Mouse (Mus musculus) kidney, embryonic 14.5 days (tissue): ENCODE data around the gene Gm49383. TPM values are rescaled to one million over a fixed set of nuclear protein-coding genes. Genes with fewer than 3 reads are reported as not detected.

Experiments
- ATAC-seq: fragments of 200-750 bp; cut with Nextera tagmentation; 2 replicates; pipeline ENCODE4 v1.8.0; 2017; ENCODE audit warnings: moderate number of reproducible peaks, mild to moderate bottlenecking, moderate TSS enrichment, moderate library complexity; ENCODE audit not compliant: low FRiP score, low TSS enrichment
- H3K27ac ChIP-seq: fragments of 300-500 bp; sonication (generic); 2 replicates; pipeline ENCODE4 v1.5.1; 2014; ENCODE audit warnings: low read depth, mild to moderate bottlenecking, low read length, moderate library complexity, mixed read lengths
- H3K27me3 ChIP-seq: fragments of 300-500 bp; sonication (generic); 2 replicates; pipeline ENCODE4 v1.6.1; 2014; ENCODE audit warnings: mild to moderate bottlenecking, low read length; ENCODE audit not compliant: control insufficient read depth, insufficient read depth
- H3K36me3 ChIP-seq: fragments of 300-500 bp; sonication (generic); 2 replicates; pipeline ENCODE4 v1.6.1; 2014; ENCODE audit warnings: low read length, mixed read lengths; ENCODE audit not compliant: control insufficient read depth, insufficient read depth
- H3K4me1 ChIP-seq: fragments of 300-500 bp; sonication (generic); 2 replicates; pipeline ENCODE4 v1.6.1; 2014; ENCODE audit warnings: low read length, mixed read lengths; ENCODE audit not compliant: control insufficient read depth, insufficient read depth
- H3K4me2 ChIP-seq: fragments of 300-500 bp; sonication (generic); replicated peaks from 2 replicates; pipeline ENCODE4 v1.6.1; 2014; ENCODE audit warnings: low read depth, mild to moderate bottlenecking, low read length
- H3K4me3 ChIP-seq: fragments of 300-500 bp; sonication (generic); 2 replicates; pipeline ENCODE4 v1.5.1; 2014; ENCODE audit warnings: mild to moderate bottlenecking, low read length
- H3K9ac ChIP-seq: fragments of 300-500 bp; sonication (generic); 2 replicates; pipeline ENCODE4 v1.6.1; 2014; ENCODE audit warnings: low read depth, mild to moderate bottlenecking, low read length, moderate library complexity
- H3K9me3 ChIP-seq: fragments of 300-500 bp; sonication (generic); 2 replicates; pipeline ENCODE4 v1.6.1; 2016; ENCODE audit warnings: low read length; ENCODE audit not compliant: control insufficient read depth
- WGBS: fragments of 180-500 bp; shearing (Covaris S2); extraction: QIAGEN DNeasy Blood & Tissue Kit; methylation state at CpG from one replicate; pipeline ENCODE4 v1.1.7; 2014; 5-methylcytosine and 5-hydroxymethylcytosine counted together
- polyA plus RNA-seq: library from polyadenylated mRNA; unstranded; fragments of >200 nt; fragmentation: Nextera tagmentation; extraction: Ambion mirVana; gene quantifications from 2 replicates; pipeline ENCODE4 v1.2.1, GENCODE M21; 2014

Gene Gm49383
- 33.4 and 37.1 TPM in 2 replicates for polyA plus RNA-seq

DNA sequence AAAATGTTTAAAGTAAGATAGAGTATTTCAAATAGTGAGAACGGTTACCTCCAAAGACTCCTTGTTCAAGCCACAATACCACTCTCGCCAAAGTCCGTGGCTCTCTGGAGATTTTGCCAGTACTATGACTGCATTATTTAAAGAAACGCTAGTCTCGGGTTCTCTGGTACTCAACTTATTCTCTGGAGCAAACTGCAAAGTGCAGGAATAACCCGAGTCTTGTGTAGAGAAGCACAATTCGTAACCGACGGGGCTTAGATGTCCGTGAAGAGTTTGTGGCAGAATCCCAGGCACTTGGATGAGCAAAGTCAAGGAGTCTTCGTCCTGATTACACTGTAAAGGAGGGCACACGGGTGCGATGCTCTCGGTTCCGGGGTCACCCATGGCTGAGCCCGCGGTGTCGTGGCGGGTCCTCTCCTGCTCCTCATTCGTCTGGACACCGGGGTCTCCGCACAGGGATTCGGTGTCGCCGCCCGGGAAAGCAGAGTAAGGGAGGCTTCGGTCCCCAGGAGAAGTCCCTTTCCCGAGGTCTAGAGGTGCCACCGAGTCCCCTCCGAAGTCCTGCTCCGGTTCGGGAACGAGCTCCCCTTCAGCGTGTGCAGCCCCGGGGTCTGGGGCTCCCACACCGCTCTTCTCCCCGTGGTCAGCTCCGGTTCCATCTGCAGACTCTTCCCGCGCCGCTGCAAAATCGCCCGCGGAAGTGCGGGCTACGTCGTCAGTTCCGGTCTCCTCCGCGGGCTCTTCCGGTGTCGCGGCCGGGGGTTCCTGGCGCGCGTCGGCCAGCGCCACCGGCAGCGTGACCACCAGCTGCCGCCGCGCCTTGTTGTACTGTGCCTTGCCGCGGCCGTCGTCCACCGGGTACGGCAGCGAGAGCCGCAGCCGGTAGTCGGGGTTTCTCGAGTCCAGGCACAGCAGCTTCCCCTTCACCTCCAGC, at the start of gene Gm49383:
Gene Gm49383 (minus strand): TSS at position 661 of the 934 bp plus-strand sequence.
- ATAC-seq, result peak; percentile 79
- Histone ChIP-seq H3K36me3 (peaks cover 30% of the 10 kb centered on the region), H3K4me3 (peak within 1 kb of the TSS; percentile 73), H3K4me1 (peaks cover 21% of the 10 kb centered on the region), H3K27ac (peak within 1 kb of the TSS; percentile 45; the same call in 1 of the 2 replicates), H3K9me3 (no peaks in the 10 kb centered on the region), H3K27me3 (no peaks in the 10 kb centered on the region), H3K9ac (peak within 1 kb of the TSS; percentile 77), H3K4me2 (peak within 1 kb of the TSS; percentile 82)
- under 1% methylated on average over 75 of the region's 75 CpGs for WGBS

DNA sequence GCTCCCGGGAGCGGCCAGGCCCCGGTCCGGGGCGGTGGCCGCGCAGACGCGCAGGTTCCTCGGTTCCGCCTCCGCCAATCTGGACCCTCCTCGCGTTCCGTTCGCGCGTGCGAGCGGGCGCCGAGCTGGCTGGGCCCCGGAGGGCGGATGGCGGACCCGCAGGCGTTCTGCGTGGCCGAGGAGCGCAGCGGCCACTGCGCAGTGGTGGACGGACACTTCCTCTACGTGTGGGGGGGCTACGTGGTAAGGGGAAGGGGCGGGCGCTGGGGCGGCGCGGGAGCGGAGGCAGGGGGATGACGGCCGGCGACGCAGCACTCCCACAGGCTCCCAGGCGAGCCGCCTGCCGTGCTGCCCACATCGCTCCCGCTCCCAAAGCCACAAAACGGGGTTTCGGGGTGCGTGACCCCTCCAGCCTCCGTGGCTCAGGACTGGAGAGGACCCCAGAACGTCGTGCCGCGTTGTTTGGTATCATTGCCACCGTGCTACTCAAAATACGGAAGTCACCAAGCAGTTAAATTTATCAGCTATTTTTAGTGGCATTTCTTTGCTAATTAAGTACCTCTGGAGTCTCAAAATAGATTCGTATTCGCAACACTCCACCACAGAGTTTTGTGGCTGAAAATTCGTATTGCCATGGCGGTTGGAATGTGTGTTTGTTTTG, 45.0 kb upstream of the Gm49383 start:
- no peaks in the 10 kb centered on the region for H3K36me3 ChIP-seq
- peak overlapping the region; percentile 70 for H3K4me3 ChIP-seq
- H3K4me2 ChIP-seq, result peak overlapping the region; percentile 65
- ATAC-seq, result peak; percentile 97
- H3K4me1 ChIP-seq, result peaks cover 9% of the 10 kb centered on the region; the same call in 1 of the 2 replicates
- H3K9me3 ChIP-seq, result no peaks in the 10 kb centered on the region
- H3K9ac ChIP-seq, result peak overlapping the region; percentile 85
- 1% methylated on average over 57 of the region's 64 CpGs for WGBS
- no peaks in the 10 kb centered on the region for H3K27me3 ChIP-seq
- peak overlapping the region; percentile 64; the same call in 1 of the 2 replicates for H3K27ac ChIP-seq

DNA sequence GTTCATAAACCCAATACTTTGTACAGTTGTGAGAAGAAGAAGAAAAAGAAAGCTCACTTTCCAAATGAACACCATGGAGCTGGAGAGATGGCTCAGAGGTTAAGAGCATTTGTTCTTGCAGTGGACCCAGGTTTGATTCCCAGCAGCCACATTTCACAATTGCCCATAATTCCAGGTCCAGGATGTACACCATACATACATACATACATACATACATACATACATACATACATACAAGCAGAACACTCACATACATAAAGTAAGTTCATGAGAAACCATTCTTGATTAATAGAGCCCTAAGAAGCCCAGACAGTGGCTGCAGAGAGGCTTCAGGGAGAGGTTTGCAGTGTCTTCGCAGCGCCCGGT, 44.5 kb upstream of the Gm49383 start:
- H3K9ac ChIP-seq, result peak overlapping the region; percentile 85
- peaks cover 9% of the 10 kb centered on the region; the same call in 1 of the 2 replicates for H3K4me1 ChIP-seq
- H3K27ac ChIP-seq, result peak overlapping the region; percentile 64; the same call in 1 of the 2 replicates
- 0% methylated on average over 3 of the region's 3 CpGs for WGBS
- H3K4me3 ChIP-seq, result peak overlapping the region; percentile 70
- H3K27me3 ChIP-seq, result no peaks in the 10 kb centered on the region
- ATAC-seq, result no peak; the same call in 1 of the 2 replicates
- no peaks in the 10 kb centered on the region for H3K9me3 ChIP-seq
- H3K4me2 ChIP-seq, result peak overlapping the region; percentile 65
- no peaks in the 10 kb centered on the region for H3K36me3 ChIP-seq

DNA sequence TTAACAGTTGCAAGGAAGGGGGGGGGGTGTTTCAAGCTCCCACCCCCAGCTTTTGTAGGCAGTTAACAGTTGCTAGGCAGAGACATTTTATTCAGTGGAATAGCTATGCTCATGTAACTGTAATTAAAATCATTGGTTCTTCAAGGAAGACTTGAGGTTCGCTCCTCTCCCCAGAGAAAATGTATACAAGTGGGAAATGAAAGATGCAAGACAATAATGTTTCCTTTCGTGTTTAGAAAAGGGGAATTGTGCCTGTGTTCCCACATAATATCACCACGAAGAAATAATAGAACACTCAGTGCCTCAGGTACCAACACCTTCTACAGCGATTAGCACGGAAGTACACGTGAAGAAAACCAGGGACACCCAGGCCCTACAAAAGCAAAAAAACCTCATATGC, 44.0 kb upstream of the Gm49383 start, which contains the start of gene Klhdc1:
Gene Klhdc1 (plus strand): TSS at position 301 of the 400 bp plus-strand sequence.
- Histone ChIP-seq H3K36me3 (no peaks in the 10 kb centered on the region), H3K9ac (peak within 1 kb of the TSS; percentile 85), H3K4me2 (peak within 1 kb of the TSS; percentile 65), H3K27me3 (no peaks in the 10 kb centered on the region), H3K9me3 (no peaks in the 10 kb centered on the region), H3K27ac (peak within 1 kb of the TSS; percentile 64; the same call in 1 of the 2 replicates), H3K4me1 (peaks cover 9% of the 10 kb centered on the region; the same call in 1 of the 2 replicates), H3K4me3 (peak within 1 kb of the TSS; percentile 70)
- 74% methylated on average over 6 of the region's 6 CpGs for WGBS
- no peak for ATAC-seq

DNA sequence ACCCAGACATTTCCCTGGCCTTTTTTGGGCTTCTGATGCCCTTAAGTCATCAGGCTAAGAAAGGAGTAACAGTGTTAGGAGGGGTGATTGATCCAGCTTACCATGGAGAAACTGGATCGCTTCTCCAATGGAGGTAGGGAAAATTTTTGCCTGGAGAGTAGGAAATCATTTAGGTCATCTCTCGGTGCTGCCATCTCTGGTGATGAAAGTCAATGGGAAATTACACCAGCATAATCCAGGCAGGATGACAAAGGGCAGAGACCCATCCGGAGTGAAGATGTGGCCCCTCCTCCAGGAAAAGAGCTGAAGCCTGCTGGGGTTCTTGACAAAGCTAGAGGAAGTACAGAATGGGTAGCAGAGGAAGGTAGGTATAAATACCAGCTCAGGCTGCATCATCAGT, 41.4 kb upstream of the Gm49383 start:
- no peak overlapping the region for H3K4me2 ChIP-seq
- H3K27ac ChIP-seq, result no peak overlapping the region
- H3K9me3 ChIP-seq, result no peaks in the 10 kb centered on the region
- H3K27me3 ChIP-seq, result no peaks in the 10 kb centered on the region
- H3K36me3 ChIP-seq, result no peaks in the 10 kb centered on the region
- no peak for ATAC-seq
- H3K4me1 ChIP-seq, result peaks cover 9% of the 10 kb centered on the region; the same call in 1 of the 2 replicates
- H3K9ac ChIP-seq, result no peak overlapping the region
- WGBS, result 46% methylated on average over 3 of the region's 3 CpGs
- H3K4me3 ChIP-seq, result no peak overlapping the region

DNA sequence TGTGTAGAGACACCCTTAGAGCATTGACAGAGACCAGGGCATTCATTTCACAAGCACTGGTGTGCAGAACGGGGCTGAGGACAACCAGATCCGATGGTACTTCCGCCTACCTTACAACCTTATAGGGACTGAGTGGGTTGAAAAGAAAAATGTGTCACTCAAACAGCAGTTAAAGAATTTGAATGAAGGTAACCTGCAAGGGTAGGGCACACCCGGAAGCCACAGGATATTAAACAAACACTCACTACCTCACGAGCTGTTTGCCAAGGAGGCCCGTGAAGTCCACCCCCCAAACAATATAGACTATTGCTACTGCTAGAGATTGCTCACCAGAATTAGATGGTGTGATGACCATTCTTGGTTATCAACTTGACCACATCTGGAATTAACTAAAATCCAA, 38.9 kb upstream of the Gm49383 start:
- H3K27me3 ChIP-seq, result no peaks in the 10 kb centered on the region
- no peak overlapping the region for H3K4me3 ChIP-seq
- H3K9ac ChIP-seq, result no peak overlapping the region
- no peaks in the 10 kb centered on the region for H3K36me3 ChIP-seq
- H3K4me2 ChIP-seq, result no peak overlapping the region
- peaks cover 3% of the 10 kb centered on the region; the same call in 1 of the 2 replicates for H3K4me1 ChIP-seq
- 90% methylated on average over 6 of the region's 6 CpGs for WGBS
- no peak for ATAC-seq
- no peaks in the 10 kb centered on the region for H3K9me3 ChIP-seq
- no peak overlapping the region for H3K27ac ChIP-seq

DNA sequence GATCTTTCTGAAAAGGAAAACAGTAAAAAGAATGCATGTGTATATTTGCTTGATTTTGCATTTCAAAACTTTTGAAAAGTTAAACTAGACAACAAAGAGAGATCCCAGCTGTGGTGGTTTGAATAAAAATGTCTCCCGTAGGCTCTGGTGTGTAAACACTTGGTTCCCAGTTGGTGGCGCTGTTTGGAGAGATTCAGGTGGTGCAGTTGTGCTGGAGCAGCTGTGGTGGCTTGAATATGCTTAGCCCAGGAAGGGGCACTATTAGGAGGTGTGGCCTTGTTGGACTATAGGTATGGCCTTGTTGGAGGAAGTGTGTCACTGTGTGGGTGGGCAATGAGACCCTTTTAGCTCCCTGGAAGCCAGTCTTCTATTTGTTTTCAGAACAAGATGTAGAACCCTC, 32.3 kb upstream of the Gm49383 start:
- Histone ChIP-seq H3K27me3 (no peaks in the 10 kb centered on the region), H3K4me2 (no peak overlapping the region), H3K9me3 (no peaks in the 10 kb centered on the region), H3K27ac (no peak overlapping the region), H3K4me1 (0 out of 2 replicates have a peak, but pooled peaks cover 5% of the 10 kb centered on the region), H3K9ac (no peak overlapping the region), H3K4me3 (no peak overlapping the region), H3K36me3 (peaks cover 12% of the 10 kb centered on the region; the same call in 1 of the 2 replicates)
- 77% methylated on average over 2 of the region's 2 CpGs for WGBS
- no peak for ATAC-seq

DNA sequence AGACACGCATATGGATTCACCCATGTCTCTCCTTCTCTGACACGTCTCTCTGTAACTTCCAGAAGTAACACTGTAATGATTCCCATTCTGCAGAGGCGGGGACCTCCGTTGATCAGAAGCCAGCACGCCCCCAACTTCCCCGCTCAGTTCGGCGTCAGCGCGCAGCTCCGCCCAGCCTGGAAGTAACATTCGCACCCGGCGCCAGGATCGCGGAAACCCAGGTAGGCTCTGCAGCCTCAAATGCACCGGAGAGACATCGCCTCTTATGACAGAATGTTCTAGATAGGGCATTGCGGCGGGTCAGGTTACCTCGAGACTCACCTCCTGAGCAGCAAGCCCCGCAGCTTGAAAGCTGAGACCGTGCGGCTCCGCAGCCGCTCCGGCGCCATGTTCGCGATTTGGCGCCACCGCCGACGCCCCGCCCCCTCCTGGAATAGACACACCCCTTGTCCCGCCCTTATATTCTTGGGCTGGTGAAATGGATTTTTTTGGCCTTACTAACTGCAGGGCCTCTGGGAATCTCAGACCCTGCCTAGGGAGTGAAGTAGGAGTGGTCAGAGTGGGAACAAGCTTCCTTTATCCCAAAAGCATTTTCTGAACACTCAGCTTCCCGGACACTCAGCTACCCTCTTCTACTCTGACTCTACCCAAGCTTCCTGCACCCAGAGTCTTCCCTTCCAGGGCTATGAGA, 31.0 kb upstream of the Gm49383 start, which contains the start of gene Pole2:
Gene Pole2 (minus strand): TSS at position 420 of the 691 bp plus-strand sequence.
- peaks cover 16% of the 10 kb centered on the region; the same call in 1 of the 2 replicates for H3K36me3 ChIP-seq
- H3K27me3 ChIP-seq, result no peaks in the 10 kb centered on the region
- peak within 1 kb of the TSS; percentile 42 for H3K4me2 ChIP-seq
- peak within 1 kb of the TSS; percentile 51 for H3K4me3 ChIP-seq
- ATAC-seq, result peak; percentile 97
- no peaks in the 10 kb centered on the region for H3K9me3 ChIP-seq
- H3K27ac ChIP-seq, result peak within 1 kb of the TSS; percentile 80
- 0 out of 2 replicates have a peak, but pooled peaks cover 5% of the 10 kb centered on the region for H3K4me1 ChIP-seq
- 1% methylated on average over 37 of the region's 37 CpGs for WGBS
- peak within 1 kb of the TSS; percentile 55 for H3K9ac ChIP-seq
